Mouse (Mus musculus) T-cell, adult 2 months (primary cell): ENCODE data around the gene Slc7a11.

ENCODE experiments used
- DNase-seq: peaks from one replicate; pipeline ENCODE4 v3.0.0; 2022; ENCODE audit warnings: low spot score

Gene Slc7a11

GRCm38 (mm10) chr3:49983429-49984268 lies 459.8 kb downstream of the Slc7a11 start:
- DNase-seq: no peak

GRCm38 (mm10) chr3:49973994-49974393 lies 469.4 kb downstream of the Slc7a11 start:
- DNase-seq: no peak

GRCm38 (mm10) chr3:49965569-49965968 lies 477.8 kb downstream of the Slc7a11 start:
- no peak for DNase-seq

- DNase-seq: no peak
These were observed 482.8 kb downstream of the Slc7a11 start for GRCm38 (mm10) chr3:49960581-49960980.

GRCm38 (mm10) chr3:49946845-49947244 lies 496.6 kb downstream of the Slc7a11 start:
- no peak for DNase-seq

- DNase-seq: no peak
These were observed 498.6 kb downstream of the Slc7a11 start for GRCm38 (mm10) chr3:49944783-49945182.

- DNase-seq: no peak
These were observed 505.8 kb downstream of the Slc7a11 start for GRCm38 (mm10) chr3:49937611-49938010.

GRCm38 (mm10) chr3:49929496-49929895 lies 513.9 kb downstream of the Slc7a11 start:
- no peak for DNase-seq

GRCm38 (mm10) chr3:49928509-49929263 lies 514.7 kb downstream of the Slc7a11 start:
- DNase-seq: no peak

GRCm38 (mm10) chr3:49913929-49914328 lies 529.5 kb downstream of the Slc7a11 start:
- no peak for DNase-seq

GRCm38 (mm10) chr3:49910922-49911321 lies 532.5 kb downstream of the Slc7a11 start:
- no peak for DNase-seq

- DNase-seq: no peak
These were observed 534.7 kb downstream of the Slc7a11 start for GRCm38 (mm10) chr3:49908426-49909341.

GRCm38 (mm10) chr3:49893945-49894344 lies 549.5 kb downstream of the Slc7a11 start:
- no peak for DNase-seq

- no peak for DNase-seq
These were observed 556.1 kb downstream of the Slc7a11 start for GRCm38 (mm10) chr3:49887359-49887758.

GRCm38 (mm10) chr3:49886220-49886945 lies 557.0 kb downstream of the Slc7a11 start:
- no peak for DNase-seq

GRCm38 (mm10) chr3:49880496-49880895 lies 562.9 kb downstream of the Slc7a11 start:
- DNase-seq: no peak

GRCm38 (mm10) chr3:49870786-49871185 lies 572.6 kb downstream of the Slc7a11 start:
- no peak for DNase-seq

GRCm38 (mm10) chr3:49867951-49868584 lies 575.3 kb downstream of the Slc7a11 start:
- DNase-seq: no peak

GRCm38 (mm10) chr3:49867147-49867950 lies 576.1 kb downstream of the Slc7a11 start:
- DNase-seq: no peak

- DNase-seq: no peak
These were observed 577.3 kb downstream of the Slc7a11 start for GRCm38 (mm10) chr3:49866061-49866515.
